Mouse (Mus musculus) embryonic fibroblast, embryonic 13.5 days (primary cell): ENCODE results near the gene Rab4b.

Source experiments
- CTCF ChIP-seq: IDR thresholded peaks from 2 replicates; pipeline ENCODE4 v1.5.1; 2011; ENCODE audit warnings: mild to moderate bottlenecking, control low read depth, low read length, moderate library complexity, borderline replicate concordance; ENCODE audit not compliant: insufficient read depth
- POLR2A ChIP-seq: IDR thresholded peaks from 2 replicates; pipeline ENCODE4 v1.6.1; 2011; ENCODE audit warnings: low read depth, mild to moderate bottlenecking, control low read depth, low read length, moderate library complexity

GRCm38 (mm10) chr7:27198355-27198754 is 19.7 kb upstream of the Rab4b start:
- TF ChIP-seq POLR2A (peak; percentile 42), CTCF (no peak)
